Mouse (Mus musculus) forebrain, embryonic 13.5 days (tissue): Measurements from ENCODE around the gene Tor1aip2. TPM values are rescaled to one million over a fixed set of nuclear protein-coding genes. Genes with fewer than 3 reads are reported as not detected.

Experiments used
- ATAC-seq: fragments of 200-750 bp; cut with Nextera tagmentation; 2 replicates; pipeline ENCODE4 v1.8.0; 2017
- H3K27ac ChIP-seq: fragments of 300-500 bp; sonication (generic); 2 replicates; pipeline ENCODE4 v1.5.1; 2015; ENCODE audit warnings: inconsistent platforms, mild to moderate bottlenecking, moderate library complexity
- H3K27me3 ChIP-seq: fragments of 300-500 bp; sonication (generic); 2 replicates; pipeline ENCODE4 v1.6.1; 2015; ENCODE audit warnings: mild to moderate bottlenecking, inconsistent platforms
- H3K36me3 ChIP-seq: fragments of 300-500 bp; sonication (generic); 2 replicates; pipeline ENCODE4 v1.6.1; 2015; ENCODE audit warnings: mild to moderate bottlenecking, inconsistent platforms; ENCODE audit not compliant: poor library complexity, severe bottlenecking
- H3K4me1 ChIP-seq: fragments of 300-500 bp; sonication (generic); 2 replicates; pipeline ENCODE4 v1.6.1; 2015; ENCODE audit warnings: inconsistent platforms
- H3K4me2 ChIP-seq: fragments of 300-500 bp; sonication (generic); 2 replicates; pipeline ENCODE4 v1.6.1; 2015; ENCODE audit warnings: inconsistent platforms, mild to moderate bottlenecking, moderate library complexity
- H3K4me3 ChIP-seq: fragments of 300-500 bp; sonication (generic); 2 replicates; pipeline ENCODE4 v1.5.1; 2015; ENCODE audit warnings: mild to moderate bottlenecking, inconsistent platforms
- H3K9ac ChIP-seq: fragments of 300-500 bp; sonication (generic); 2 replicates; pipeline ENCODE4 v1.6.1; 2015; ENCODE audit warnings: mild to moderate bottlenecking, inconsistent platforms
- H3K9me3 ChIP-seq: fragments of 300-500 bp; sonication (generic); replicated peaks from 2 replicates; pipeline ENCODE4 v1.6.1; 2016; ENCODE audit warnings: inconsistent platforms
- WGBS: fragments of 180-500 bp; shearing (Covaris S2); methylation state at CpG from one replicate; pipeline ENCODE4 v1.1.7; 2015; 5-methylcytosine and 5-hydroxymethylcytosine counted together
- polyA plus RNA-seq: library from polyadenylated mRNA; unstranded; fragments of >200 nt; fragmentation: Nextera tagmentation; extraction: Ambion mirVana; gene quantifications from 2 replicates; pipeline ENCODE4 v1.2.1, GENCODE M21; 2015

Gene Tor1aip2
- polyA plus RNA-seq, 1 experiment from 2014 or later = 79.6 TPM

- Histone ChIP-seq H3K27ac (no peak overlapping the region), H3K27me3 (no peaks in the 10 kb centered on the region), H3K36me3 (peaks cover 20% of the 10 kb centered on the region), H3K4me3 (no peak overlapping the region), H3K4me1 (peaks cover 38% of the 10 kb centered on the region), H3K9me3 (no peaks in the 10 kb centered on the region), H3K9ac (0 out of 2 replicates have a peak overlapping the region, but pooled peaks have one; percentile 14), H3K4me2 (peak overlapping the region; percentile 19; the same call in 1 of the 2 replicates)
- 0 out of 2 replicates have a peak, but pooled peaks have one; percentile 45 for ATAC-seq
- WGBS = 11% methylated on average over 4 of the region's 4 CpGs
Observed at GRCm38 (mm10) chr1:156043027-156043426, 7.8 kb downstream of the Tor1aip2 start.

- WGBS = 92% methylated on average over 5 of the region's 5 CpGs
- no peak for ATAC-seq
Observed at GRCm38 (mm10) chr1:156044211-156044611, 9.0 kb downstream of the Tor1aip2 start.

GRCm38 (mm10) chr1:156046688-156047087, 11.5 kb downstream of the Tor1aip2 start:
- H3K9me3 ChIP-seq = no peaks in the 10 kb centered on the region
- H3K36me3 ChIP-seq = peaks cover 53% of the 10 kb centered on the region
- no peak for ATAC-seq
- WGBS = 85% methylated on average over 3 of the region's 3 CpGs
- H3K27me3 ChIP-seq = no peaks in the 10 kb centered on the region
- H3K27ac ChIP-seq = no peak overlapping the region
- H3K9ac ChIP-seq = no peak overlapping the region
- H3K4me3 ChIP-seq = no peak overlapping the region
- no peak overlapping the region for H3K4me2 ChIP-seq
- H3K4me1 ChIP-seq = peaks cover 34% of the 10 kb centered on the region

More at GRCm38 (mm10) chr1:156044211-156044611, 9.0 kb downstream of the Tor1aip2 start:
- Histone ChIP-seq H3K36me3 (peaks cover 32% of the 10 kb centered on the region), H3K4me2 (no peak overlapping the region), H3K4me3 (no peak overlapping the region), H3K27me3 (no peaks in the 10 kb centered on the region), H3K9me3 (no peaks in the 10 kb centered on the region), H3K9ac (no peak overlapping the region), H3K4me1 (peaks cover 38% of the 10 kb centered on the region), H3K27ac (no peak overlapping the region)

- H3K9me3 ChIP-seq = no peaks in the 10 kb centered on the region
- no peak overlapping the region for H3K27ac ChIP-seq
- peaks cover 34% of the 10 kb centered on the region for H3K36me3 ChIP-seq
- no peak for ATAC-seq
- no peak overlapping the region for H3K4me3 ChIP-seq
- 87% methylated on average over 2 of the region's 2 CpGs for WGBS
- no peak overlapping the region for H3K9ac ChIP-seq
- H3K27me3 ChIP-seq = no peaks in the 10 kb centered on the region
- no peaks in the 10 kb centered on the region for H3K4me1 ChIP-seq
- H3K4me2 ChIP-seq = no peak overlapping the region
Observed at GRCm38 (mm10) chr1:156058207-156058606, 23.0 kb downstream of the Tor1aip2 start.

GRCm38 (mm10) chr1:156062193-156062592, 27.0 kb downstream of the Tor1aip2 start:
- no peak overlapping the region for H3K4me2 ChIP-seq
- H3K27me3 ChIP-seq = no peaks in the 10 kb centered on the region
- H3K4me1 ChIP-seq = no peaks in the 10 kb centered on the region
- H3K36me3 ChIP-seq = peaks cover 62% of the 10 kb centered on the region
- no peak overlapping the region for H3K27ac ChIP-seq
- no peak overlapping the region for H3K4me3 ChIP-seq
- no peaks in the 10 kb centered on the region for H3K9me3 ChIP-seq
- H3K9ac ChIP-seq = no peak overlapping the region
- WGBS = 92% methylated on average over 4 of the region's 4 CpGs
- no peak for ATAC-seq

GRCm38 (mm10) chr1:156066133-156066532, 30.9 kb downstream of the Tor1aip2 start:
- Histone ChIP-seq H3K27me3 (no peaks in the 10 kb centered on the region), H3K27ac (no peak overlapping the region), H3K4me2 (no peak overlapping the region), H3K36me3 (peaks cover 53% of the 10 kb centered on the region), H3K4me3 (no peak overlapping the region), H3K9ac (no peak overlapping the region), H3K4me1 (no peaks in the 10 kb centered on the region), H3K9me3 (no peaks in the 10 kb centered on the region)
- 73% methylated on average over 3 of the region's 3 CpGs for WGBS
- ATAC-seq = no peak

- Histone ChIP-seq H3K9me3 (no peaks in the 10 kb centered on the region), H3K4me1 (no peaks in the 10 kb centered on the region), H3K27ac (no peak overlapping the region), H3K4me3 (no peak overlapping the region), H3K9ac (no peak overlapping the region), H3K36me3 (peaks cover 19% of the 10 kb centered on the region), H3K27me3 (no peaks in the 10 kb centered on the region), H3K4me2 (no peak overlapping the region)
- no peak for ATAC-seq
- WGBS = 89% methylated on average over 14 of the region's 14 CpGs
Observed at GRCm38 (mm10) chr1:156070106-156070505, 34.9 kb downstream of the Tor1aip2 start.

GRCm38 (mm10) chr1:156073169-156073821, 38.1 kb downstream of the Tor1aip2 start:
- Histone ChIP-seq H3K4me2 (no peak overlapping the region), H3K27me3 (no peaks in the 10 kb centered on the region), H3K4me3 (no peak overlapping the region), H3K9ac (no peak overlapping the region), H3K9me3 (no peaks in the 10 kb centered on the region), H3K36me3 (no peaks in the 10 kb centered on the region), H3K27ac (no peak overlapping the region), H3K4me1 (no peaks in the 10 kb centered on the region)
- no peak for ATAC-seq
- 68% methylated on average over 15 of the region's 15 CpGs for WGBS

- no peaks in the 10 kb centered on the region for H3K9me3 ChIP-seq
- H3K4me2 ChIP-seq = no peak overlapping the region
- no peak overlapping the region for H3K4me3 ChIP-seq
- no peak for ATAC-seq
- H3K4me1 ChIP-seq = no peaks in the 10 kb centered on the region
- WGBS = 80% methylated on average over 8 of the region's 8 CpGs
- H3K27ac ChIP-seq = no peak overlapping the region
- H3K36me3 ChIP-seq = no peaks in the 10 kb centered on the region
- H3K9ac ChIP-seq = no peak overlapping the region
- H3K27me3 ChIP-seq = no peaks in the 10 kb centered on the region
Observed at GRCm38 (mm10) chr1:156074575-156074974, 39.4 kb downstream of the Tor1aip2 start.

GRCm38 (mm10) chr1:156076474-156076873, 41.3 kb downstream of the Tor1aip2 start:
- WGBS = 60% methylated on average over 4 of the region's 4 CpGs
- no peaks in the 10 kb centered on the region for H3K36me3 ChIP-seq
- H3K4me3 ChIP-seq = no peak overlapping the region
- H3K4me1 ChIP-seq = no peaks in the 10 kb centered on the region
- no peaks in the 10 kb centered on the region for H3K9me3 ChIP-seq
- no peak overlapping the region for H3K4me2 ChIP-seq
- H3K27me3 ChIP-seq = no peaks in the 10 kb centered on the region
- no peak overlapping the region for H3K9ac ChIP-seq
- no peak for ATAC-seq
- no peak overlapping the region for H3K27ac ChIP-seq

GRCm38 (mm10) chr1:156077655-156078054, 42.5 kb downstream of the Tor1aip2 start:
- H3K4me1 ChIP-seq = no peaks in the 10 kb centered on the region
- H3K9ac ChIP-seq = no peak overlapping the region
- no peak overlapping the region for H3K4me3 ChIP-seq
- 68% methylated on average over 3 of the region's 3 CpGs for WGBS
- ATAC-seq = no peak
- H3K4me2 ChIP-seq = no peak overlapping the region
- H3K36me3 ChIP-seq = no peaks in the 10 kb centered on the region
- H3K27me3 ChIP-seq = no peaks in the 10 kb centered on the region
- no peaks in the 10 kb centered on the region for H3K9me3 ChIP-seq
- H3K27ac ChIP-seq = no peak overlapping the region

GRCm38 (mm10) chr1:156084603-156085002, 49.4 kb downstream of the Tor1aip2 start:
- H3K36me3 ChIP-seq = no peaks in the 10 kb centered on the region
- WGBS = 58% methylated on average over 3 of the region's 3 CpGs
- H3K27ac ChIP-seq = no peak overlapping the region
- no peak overlapping the region for H3K4me2 ChIP-seq
- H3K27me3 ChIP-seq = no peaks in the 10 kb centered on the region
- H3K9me3 ChIP-seq = no peaks in the 10 kb centered on the region
- no peak for ATAC-seq
- no peak overlapping the region for H3K4me3 ChIP-seq
- no peak overlapping the region for H3K9ac ChIP-seq
- H3K4me1 ChIP-seq = 0 out of 2 replicates have a peak, but pooled peaks cover under 1% of the 10 kb centered on the region

- WGBS = 60% methylated on average over 5 of the region's 5 CpGs
- peaks cover 10% of the 10 kb centered on the region; the same call in 1 of the 2 replicates for H3K4me1 ChIP-seq
- ATAC-seq = peak; percentile 68; the same call in 1 of the 2 replicates
Observed at GRCm38 (mm10) chr1:156085770-156086169, 50.6 kb downstream of the Tor1aip2 start.

More at GRCm38 (mm10) chr1:156085770-156086169, 50.6 kb downstream of the Tor1aip2 start:
- H3K27ac ChIP-seq = no peak overlapping the region
- no peak overlapping the region for H3K4me3 ChIP-seq
- no peaks in the 10 kb centered on the region for H3K27me3 ChIP-seq
- no peaks in the 10 kb centered on the region for H3K36me3 ChIP-seq
- H3K9ac ChIP-seq = no peak overlapping the region
- no peaks in the 10 kb centered on the region for H3K9me3 ChIP-seq
- no peak overlapping the region for H3K4me2 ChIP-seq
